Mouse (Mus musculus): Measurements from ENCODE around the gene Olfr1442.

DNA sequence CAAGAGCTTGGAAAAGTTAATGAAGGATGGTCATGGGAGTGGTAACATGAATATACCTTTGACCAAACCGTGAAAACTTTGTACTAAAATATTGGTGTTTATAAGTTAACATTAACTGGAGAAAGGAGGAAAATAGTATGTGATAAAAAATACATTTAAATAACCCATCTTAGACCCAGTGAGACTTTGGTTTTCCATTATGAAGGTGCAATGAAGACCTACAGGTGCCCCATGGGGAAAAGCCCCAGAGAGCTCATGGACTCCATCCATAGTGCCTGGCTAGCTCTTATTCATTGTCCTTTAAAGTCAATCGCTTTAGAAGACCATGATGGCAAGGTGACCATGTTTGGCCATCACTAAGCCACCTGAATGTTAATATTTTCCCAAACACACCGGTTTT, 7.6 kb downstream of the Olfr1442 start, which contains the start of gene Olfr1443:
- no peak for TF ChIP-seq GATA1 (IDR thresholded peaks at IDR 0.05; ENCODE audit: low read length)
- no peak for TF ChIP-seq TAL1 (IDR thresholded peaks at IDR 0.05; ENCODE audit: low read length)

Data from erythroblast, embryonic 14.5 days (primary cell).